Mouse (Mus musculus): ENCODE measurements around the gene Borcs8. TPM values are rescaled to one million over a fixed set of nuclear protein-coding genes. Genes with fewer than 3 reads are reported as not detected.
A peak's percentile ranks its signal among the peaks of the same experiment; 100 is the strongest.

Borcs8 gene
- polyA plus RNA-seq, 1 experiment from 2014 or later: 31.5 TPM

DNA sequence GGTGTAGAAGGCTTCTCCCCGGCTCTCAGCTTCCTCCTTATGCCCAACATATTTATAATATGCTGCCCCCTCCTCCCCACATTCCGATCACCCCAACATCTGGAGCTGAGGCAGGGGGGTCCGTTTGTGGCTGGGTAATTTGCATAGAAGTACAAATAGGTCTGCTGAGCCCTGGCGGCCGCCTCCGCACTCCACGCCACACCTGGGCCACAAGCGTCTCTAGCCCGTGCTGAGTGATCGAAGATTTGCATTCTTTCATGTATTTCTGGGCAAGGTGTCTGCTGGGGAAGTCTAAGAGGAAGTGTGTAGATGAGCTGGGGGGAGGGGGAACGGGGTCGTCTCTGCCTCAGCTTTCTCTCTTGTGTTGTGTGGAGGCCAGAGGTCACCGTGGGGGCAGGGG is 20.7 kb downstream of the Borcs8 start:
- H3K4me1 ChIP-seq (replicated peaks): peaks cover 9% of the 10 kb centered on the region
- no peak overlapping the region for H3K27ac ChIP-seq
- ATAC-seq (replicated peaks; ENCODE audit: insufficient number of reproducible peaks, insufficient read depth, low FRiP score, low read depth): no peak
- H3K4me3 ChIP-seq: no peak overlapping the region
- 55% methylated on average over 13 of the region's 13 CpGs for WGBS
- H3K4me2 ChIP-seq: no peak overlapping the region
- H3K9me3 ChIP-seq (replicated peaks): no peaks in the 10 kb centered on the region
- peaks cover 25% of the 10 kb centered on the region for H3K27me3 ChIP-seq
- H3K36me3 ChIP-seq: no peaks in the 10 kb centered on the region
- H3K9ac ChIP-seq: no peak overlapping the region

DNA sequence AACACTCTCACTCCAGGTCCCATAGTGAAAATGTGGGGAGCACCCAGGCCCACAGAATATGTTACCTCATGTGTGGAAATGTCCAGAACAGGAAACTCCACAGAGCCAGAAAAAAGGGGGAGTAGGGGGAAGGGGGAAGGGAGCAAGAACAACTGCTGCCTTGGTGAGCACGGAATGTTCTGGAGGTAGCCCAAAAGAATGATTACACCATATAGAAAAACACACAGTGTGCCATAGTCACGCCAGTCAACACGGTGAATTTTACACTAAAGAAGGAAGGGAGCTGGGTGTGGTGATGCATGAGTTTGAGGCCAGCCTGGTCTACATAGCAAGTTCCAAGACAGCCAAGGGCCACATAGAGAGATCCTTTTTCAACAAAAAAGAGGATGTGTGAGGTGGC is 24.0 kb downstream of the Borcs8 start:
- H3K27ac ChIP-seq: no peak overlapping the region
- H3K4me1 ChIP-seq (replicated peaks): peaks cover 14% of the 10 kb centered on the region
- WGBS: 69% methylated on average over 3 of the region's 3 CpGs
- H3K9ac ChIP-seq: no peak overlapping the region
- H3K4me2 ChIP-seq: no peak overlapping the region
- no peaks in the 10 kb centered on the region for H3K36me3 ChIP-seq
- H3K9me3 ChIP-seq (replicated peaks): no peaks in the 10 kb centered on the region
- no peak for ATAC-seq (replicated peaks; ENCODE audit: insufficient number of reproducible peaks, insufficient read depth, low FRiP score, low read depth)
- H3K4me3 ChIP-seq: no peak overlapping the region
- H3K27me3 ChIP-seq: peaks cover 37% of the 10 kb centered on the region

DNA sequence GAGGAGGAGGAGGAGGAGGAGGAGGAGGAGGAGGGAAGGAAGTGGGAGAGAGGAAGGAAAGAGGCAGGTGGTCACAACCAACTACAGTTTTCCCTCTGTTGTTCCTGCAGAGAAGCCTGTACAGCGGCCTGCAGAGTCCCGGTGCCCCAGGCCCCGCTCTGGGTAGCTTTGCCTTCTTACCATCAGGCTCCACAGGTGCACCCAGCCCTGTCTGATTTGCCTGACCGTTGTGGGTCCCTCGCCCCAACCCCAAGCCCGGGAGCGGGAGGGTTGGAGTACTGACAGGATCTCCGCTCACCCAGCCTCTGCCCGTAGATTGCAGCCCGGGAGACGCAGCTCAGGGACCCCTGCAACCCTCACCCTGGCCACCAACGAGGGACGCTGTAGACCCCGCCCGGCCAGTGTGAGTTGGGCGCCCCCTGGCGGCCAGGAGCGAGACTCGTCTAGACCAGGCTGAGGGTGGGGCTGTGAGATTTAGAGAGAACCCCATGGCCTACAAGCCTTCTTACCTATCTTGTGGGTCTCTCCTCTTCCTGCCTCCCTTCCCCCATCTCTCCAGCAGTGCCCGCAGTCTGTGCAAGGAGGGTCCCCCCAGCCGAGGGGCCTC is 27.3 kb downstream of the Borcs8 start:
- peaks cover 9% of the 10 kb centered on the region for H3K4me1 ChIP-seq (replicated peaks)
- peak overlapping the region; percentile 33 for H3K4me3 ChIP-seq
- ATAC-seq (replicated peaks; ENCODE audit: insufficient number of reproducible peaks, insufficient read depth, low FRiP score, low read depth): peak; percentile 81
- no peak overlapping the region for H3K27ac ChIP-seq
- no peaks in the 10 kb centered on the region for H3K36me3 ChIP-seq
- peak overlapping the region; percentile 62 for H3K4me2 ChIP-seq
- WGBS: 3% methylated on average over 21 of the region's 21 CpGs
- no peaks in the 10 kb centered on the region for H3K9me3 ChIP-seq (replicated peaks)
- peaks cover 34% of the 10 kb centered on the region for H3K27me3 ChIP-seq
- H3K9ac ChIP-seq: peak overlapping the region; percentile 26; the same call in 1 of the 2 replicates

DNA sequence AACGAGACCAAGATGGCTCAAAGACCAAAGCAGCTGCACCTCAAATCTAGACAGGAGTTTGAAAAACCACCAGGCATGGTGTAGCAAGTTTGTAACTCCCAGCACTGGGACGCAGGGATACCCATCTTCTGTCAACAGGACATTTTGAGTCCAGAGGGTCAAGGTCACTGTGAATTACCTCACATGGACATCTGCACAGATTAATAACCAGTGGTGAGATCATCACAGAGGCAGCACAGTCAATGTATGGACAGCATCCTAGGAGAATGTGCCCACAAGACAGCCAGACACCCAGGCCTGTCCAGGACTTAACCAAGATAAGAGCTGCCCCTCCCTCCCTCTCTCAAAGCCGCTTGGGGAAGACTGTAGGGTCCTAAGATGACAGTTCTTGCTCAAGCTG is 30.8 kb downstream of the Borcs8 start:
- Histone ChIP-seq H3K4me1 (replicated peaks) (peaks cover 28% of the 10 kb centered on the region), H3K36me3 (no peaks in the 10 kb centered on the region), H3K9me3 (replicated peaks) (no peaks in the 10 kb centered on the region), H3K4me3 (no peak overlapping the region), H3K4me2 (no peak overlapping the region), H3K9ac (no peak overlapping the region), H3K27me3 (peaks cover 21% of the 10 kb centered on the region), H3K27ac (no peak overlapping the region)
- ATAC-seq (replicated peaks; ENCODE audit: insufficient number of reproducible peaks, insufficient read depth, low FRiP score, low read depth): no peak
- 59% methylated on average over 3 of the region's 3 CpGs for WGBS

DNA sequence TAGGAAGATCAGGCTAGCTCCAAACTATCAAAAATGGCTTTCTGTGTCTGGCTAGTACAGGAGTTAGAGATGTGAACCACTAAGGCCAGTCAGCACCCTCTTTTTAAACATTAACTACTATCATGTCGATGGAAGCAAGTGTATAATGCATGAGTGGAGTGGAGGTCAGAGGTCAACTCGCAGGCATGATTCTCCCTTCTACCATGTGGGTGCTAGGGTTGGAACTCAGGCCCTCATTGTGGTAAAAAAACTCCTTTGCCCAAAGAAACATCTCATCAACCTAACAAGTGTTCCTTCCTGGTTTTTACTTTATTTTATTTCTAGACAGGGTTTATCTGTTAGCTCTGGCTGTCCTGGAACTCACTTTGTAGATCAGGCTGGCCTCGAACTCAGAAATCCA is 31.4 kb downstream of the Borcs8 start:
- Histone ChIP-seq H3K27me3 (peaks cover 15% of the 10 kb centered on the region), H3K27ac (no peak overlapping the region), H3K9ac (no peak overlapping the region), H3K9me3 (replicated peaks) (no peaks in the 10 kb centered on the region), H3K4me2 (no peak overlapping the region), H3K4me1 (replicated peaks) (peaks cover 28% of the 10 kb centered on the region), H3K4me3 (no peak overlapping the region), H3K36me3 (no peaks in the 10 kb centered on the region)
- 74% methylated on average over 3 of the region's 3 CpGs for WGBS
- ATAC-seq (replicated peaks; ENCODE audit: insufficient number of reproducible peaks, insufficient read depth, low FRiP score, low read depth): no peak

DNA sequence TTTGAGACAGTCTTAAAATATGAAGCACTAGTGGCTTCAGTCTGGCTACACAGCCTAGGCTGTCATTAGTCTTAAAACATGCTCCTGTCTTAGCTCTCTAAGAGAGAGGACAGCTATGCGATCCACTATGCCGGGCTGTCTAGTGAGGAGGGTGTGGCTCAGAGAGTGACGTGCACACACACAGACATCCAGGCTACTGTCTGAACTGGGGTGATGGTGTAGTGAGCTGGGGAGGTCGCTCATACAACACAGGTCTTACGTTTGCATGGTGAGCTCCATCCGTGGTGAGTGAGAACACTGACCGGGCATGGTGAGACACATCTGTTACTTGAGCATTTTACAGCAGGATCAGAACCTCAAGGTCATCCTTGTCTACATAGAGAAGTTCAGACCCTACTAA is 31.9 kb downstream of the Borcs8 start:
- Histone ChIP-seq H3K9ac (no peak overlapping the region), H3K36me3 (no peaks in the 10 kb centered on the region), H3K27me3 (peaks cover 10% of the 10 kb centered on the region), H3K9me3 (replicated peaks) (no peaks in the 10 kb centered on the region), H3K4me2 (no peak overlapping the region), H3K27ac (no peak overlapping the region), H3K4me1 (replicated peaks) (peaks cover 26% of the 10 kb centered on the region), H3K4me3 (no peak overlapping the region)
- 85% methylated on average over 7 of the region's 7 CpGs for WGBS
- no peak for ATAC-seq (replicated peaks; ENCODE audit: insufficient number of reproducible peaks, insufficient read depth, low FRiP score, low read depth)

DNA sequence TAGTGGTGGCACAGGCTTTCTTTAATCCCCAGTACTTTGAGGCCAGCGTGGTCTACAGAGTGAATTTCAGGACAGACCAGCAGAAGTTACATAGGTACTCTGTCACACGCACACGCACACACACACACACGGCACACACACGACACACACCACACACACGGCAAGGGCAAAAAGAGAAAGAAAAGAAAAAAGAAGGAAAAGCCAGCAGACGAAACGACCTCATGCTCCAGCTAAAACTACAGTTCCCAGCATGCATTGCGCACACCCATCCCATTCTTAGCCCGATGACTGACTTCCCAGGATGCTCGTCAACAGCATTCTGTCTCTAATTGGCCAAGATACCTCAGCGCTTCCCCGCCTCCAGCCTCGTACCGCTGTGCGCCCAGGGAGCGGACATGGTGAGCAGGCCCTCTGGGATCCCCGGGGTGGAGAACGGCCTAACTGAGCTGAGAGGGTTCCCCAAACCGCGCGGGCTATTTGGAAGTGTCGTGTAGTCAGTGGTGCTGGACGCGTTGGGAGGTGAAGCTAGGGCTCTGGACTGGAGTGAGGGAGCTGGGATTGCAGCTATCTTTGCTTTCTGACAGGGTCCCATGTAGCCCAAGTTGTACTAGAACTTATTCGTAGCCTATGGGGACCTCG is 32.9 kb downstream of the Borcs8 start, which contains the start of gene Tmem161a:
Gene Tmem161a (plus strand): TSS at position 314 of the 639 bp plus-strand sequence.
- peak within 1 kb of the TSS; percentile 69 for H3K27ac ChIP-seq
- peak within 1 kb of the TSS; percentile 66 for H3K4me3 ChIP-seq
- H3K4me1 ChIP-seq (replicated peaks): peaks cover 19% of the 10 kb centered on the region
- H3K4me2 ChIP-seq: peak within 1 kb of the TSS; percentile 60
- WGBS: 2% methylated on average over 27 of the region's 27 CpGs
- peaks cover 3% of the 10 kb centered on the region for H3K27me3 ChIP-seq
- no peaks in the 10 kb centered on the region for H3K9me3 ChIP-seq (replicated peaks)
- ATAC-seq (replicated peaks; ENCODE audit: insufficient number of reproducible peaks, insufficient read depth, low FRiP score, low read depth): peak; percentile 94
- H3K9ac ChIP-seq: peak within 1 kb of the TSS; percentile 69
- peaks cover 5% of the 10 kb centered on the region; the same call in 1 of the 2 replicates for H3K36me3 ChIP-seq

DNA sequence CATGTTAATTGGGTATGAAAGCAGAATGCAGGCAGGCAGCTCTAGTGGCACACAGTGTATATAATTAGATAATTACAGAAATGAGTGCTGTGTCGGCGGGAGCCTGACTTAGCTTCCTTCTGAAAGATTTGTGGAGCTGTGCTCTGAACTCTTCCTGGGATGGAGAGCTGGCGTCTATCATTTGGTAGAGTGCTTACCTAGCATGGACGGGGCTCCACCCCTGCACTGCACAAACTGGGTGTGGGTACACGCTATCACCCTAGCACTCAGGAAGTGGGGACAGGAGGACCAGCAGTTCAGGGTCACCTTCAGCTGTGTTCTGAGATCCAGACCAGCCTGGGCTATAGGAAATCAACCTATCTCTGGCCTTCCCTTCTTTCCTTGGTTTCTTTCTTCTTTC is 34.0 kb downstream of the Borcs8 start:
- H3K9ac ChIP-seq: no peak overlapping the region
- no peak overlapping the region for H3K4me3 ChIP-seq
- peak overlapping the region; percentile 60 for H3K4me2 ChIP-seq
- H3K4me1 ChIP-seq (replicated peaks): peaks cover 19% of the 10 kb centered on the region
- H3K27me3 ChIP-seq: no peaks in the 10 kb centered on the region
- 68% methylated on average over 5 of the region's 5 CpGs for WGBS
- H3K36me3 ChIP-seq: peaks cover 9% of the 10 kb centered on the region; the same call in 1 of the 2 replicates
- H3K9me3 ChIP-seq (replicated peaks): no peaks in the 10 kb centered on the region
- no peak for ATAC-seq (replicated peaks; ENCODE audit: insufficient number of reproducible peaks, insufficient read depth, low FRiP score, low read depth)
- peak overlapping the region; percentile 60; the same call in 1 of the 2 replicates for H3K27ac ChIP-seq

DNA sequence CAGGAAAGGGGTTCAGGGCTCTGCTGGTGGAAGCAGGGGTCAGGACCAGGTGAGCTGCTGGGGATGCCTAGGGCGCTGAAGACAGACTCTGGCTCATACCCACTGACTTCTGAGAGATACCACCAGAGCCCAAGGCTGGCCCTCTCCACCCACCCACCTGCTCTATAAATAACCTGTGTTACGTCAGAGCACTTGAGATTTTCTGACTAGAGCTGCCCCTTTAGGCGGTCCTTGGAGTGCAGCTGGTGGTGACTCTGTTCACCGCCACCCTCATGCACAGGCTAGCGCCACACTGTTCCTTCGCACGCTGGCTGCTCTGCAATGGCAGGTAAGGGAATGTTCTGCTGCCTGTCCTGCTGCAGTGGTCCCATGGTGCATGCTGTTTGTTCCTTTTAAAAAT is 34.8 kb downstream of the Borcs8 start:
- ATAC-seq (replicated peaks; ENCODE audit: insufficient number of reproducible peaks, insufficient read depth, low FRiP score, low read depth): peak; percentile 65
- 48% methylated on average over 7 of the region's 7 CpGs for WGBS
- peak overlapping the region; percentile 30; the same call in 1 of the 2 replicates for H3K9ac ChIP-seq
- no peaks in the 10 kb centered on the region for H3K27me3 ChIP-seq
- H3K36me3 ChIP-seq: peaks cover 12% of the 10 kb centered on the region; the same call in 1 of the 2 replicates
- H3K4me2 ChIP-seq: peak overlapping the region; percentile 44
- H3K9me3 ChIP-seq (replicated peaks): no peaks in the 10 kb centered on the region
- H3K4me3 ChIP-seq: peak overlapping the region; percentile 6
- H3K4me1 ChIP-seq (replicated peaks): peaks cover 19% of the 10 kb centered on the region
- peak overlapping the region; percentile 60 for H3K27ac ChIP-seq

DNA sequence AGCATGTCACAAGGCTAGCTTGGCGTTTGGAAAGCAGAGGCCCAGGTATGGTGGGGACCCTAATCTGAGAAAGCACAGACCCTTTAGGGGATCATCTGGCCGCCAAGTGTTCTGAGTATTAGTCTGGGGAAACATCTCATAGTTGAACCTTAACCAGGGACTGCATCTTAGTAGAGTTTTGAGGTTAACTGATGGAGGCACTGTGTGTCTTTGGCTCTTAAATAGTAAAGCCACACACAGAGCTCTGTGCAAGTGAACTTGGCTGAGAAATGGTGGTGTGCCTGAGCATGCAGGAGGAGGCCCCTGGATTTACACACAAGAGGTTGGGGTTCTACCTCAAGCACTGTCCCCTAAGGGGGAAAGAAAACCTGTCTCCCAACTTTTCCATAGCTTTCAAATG is 38.9 kb downstream of the Borcs8 start:
- H3K9me3 ChIP-seq (replicated peaks): no peaks in the 10 kb centered on the region
- no peak overlapping the region for H3K4me2 ChIP-seq
- no peak overlapping the region for H3K9ac ChIP-seq
- H3K4me3 ChIP-seq: no peak overlapping the region
- ATAC-seq (replicated peaks; ENCODE audit: insufficient number of reproducible peaks, insufficient read depth, low FRiP score, low read depth): no peak
- H3K4me1 ChIP-seq (replicated peaks): peaks cover 14% of the 10 kb centered on the region
- peaks cover 44% of the 10 kb centered on the region for H3K36me3 ChIP-seq
- no peaks in the 10 kb centered on the region for H3K27me3 ChIP-seq
- 84% methylated on average over 2 of the region's 2 CpGs for WGBS
- H3K27ac ChIP-seq: no peak overlapping the region

DNA sequence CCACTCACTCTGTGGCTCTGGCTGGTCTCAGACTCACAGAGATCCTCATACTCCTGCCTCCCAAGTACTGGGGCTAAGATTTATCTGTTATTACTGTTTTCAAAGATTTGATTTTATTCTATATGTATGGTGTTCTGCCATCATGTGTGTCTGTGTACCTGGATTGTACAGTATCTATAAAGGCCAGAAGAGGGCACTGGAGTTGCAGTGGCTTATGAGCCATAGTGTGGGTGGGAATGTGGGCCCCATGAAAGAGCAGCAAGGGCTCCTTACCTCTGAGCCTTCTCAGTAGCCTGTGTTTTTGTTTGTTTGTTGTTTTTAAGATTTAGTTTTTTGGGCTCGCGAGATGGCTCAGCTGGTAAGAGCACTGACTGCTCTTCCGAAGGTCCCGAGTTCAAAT is 39.8 kb downstream of the Borcs8 start:
- no peak for ATAC-seq (replicated peaks; ENCODE audit: insufficient number of reproducible peaks, insufficient read depth, low FRiP score, low read depth)
- Histone ChIP-seq H3K9me3 (replicated peaks) (no peaks in the 10 kb centered on the region), H3K4me1 (replicated peaks) (peaks cover 6% of the 10 kb centered on the region), H3K4me2 (no peak overlapping the region), H3K36me3 (peaks cover 46% of the 10 kb centered on the region), H3K4me3 (no peak overlapping the region), H3K27me3 (no peaks in the 10 kb centered on the region), H3K27ac (no peak overlapping the region), H3K9ac (no peak overlapping the region)
- WGBS: 97% methylated on average over 4 of the region's 4 CpGs

Data from heart, embryonic 15.5 days (tissue).